Mouse (Mus musculus): ENCODE results near the gene Calhm5. TPM values are rescaled to one million over a fixed set of nuclear protein-coding genes. Genes with fewer than 3 reads are reported as not detected.

Calhm5 gene
- polyA plus RNA-seq, 1 experiment, result not detected

DNA sequence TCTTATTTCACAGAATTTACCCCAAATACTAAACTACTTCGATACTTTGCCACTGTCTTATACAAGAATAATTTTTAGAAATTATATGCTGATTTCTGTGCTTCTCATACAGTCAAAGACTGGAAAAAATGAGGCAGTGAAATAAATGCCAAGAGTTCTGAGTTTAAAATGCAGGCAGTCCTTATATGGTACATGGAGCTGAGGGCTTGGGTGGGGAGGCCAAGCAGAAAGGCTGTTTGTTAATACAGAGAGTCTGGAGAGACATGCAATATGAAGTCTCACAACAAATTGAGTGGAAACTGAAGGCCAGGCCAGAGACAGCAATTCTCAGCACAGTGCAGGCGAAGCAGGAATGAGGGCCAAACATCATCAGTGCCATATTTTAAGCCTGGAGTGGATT, 7.8 kb downstream of the Calhm5 start:
- Histone ChIP-seq H3K4me3 (replicated peaks) (no peak overlapping the region), H3K27me3 (ENCODE audit: control insufficient read depth) (no peaks in the 10 kb centered on the region), H3K36me3 (ENCODE audit: control insufficient read depth) (no peaks in the 10 kb centered on the region), H3K9me3 (ENCODE audit: control insufficient read depth, low read length) (no peaks in the 10 kb centered on the region), H3K4me1 (ENCODE audit: control insufficient read depth) (no peaks in the 10 kb centered on the region)
- TF ChIP-seq TAL1 (IDR thresholded peaks at IDR 0.05; ENCODE audit: low read length), result no peak
- no peak for TF ChIP-seq GATA1 (IDR thresholded peaks at IDR 0.05; ENCODE audit: low read length)

DNA sequence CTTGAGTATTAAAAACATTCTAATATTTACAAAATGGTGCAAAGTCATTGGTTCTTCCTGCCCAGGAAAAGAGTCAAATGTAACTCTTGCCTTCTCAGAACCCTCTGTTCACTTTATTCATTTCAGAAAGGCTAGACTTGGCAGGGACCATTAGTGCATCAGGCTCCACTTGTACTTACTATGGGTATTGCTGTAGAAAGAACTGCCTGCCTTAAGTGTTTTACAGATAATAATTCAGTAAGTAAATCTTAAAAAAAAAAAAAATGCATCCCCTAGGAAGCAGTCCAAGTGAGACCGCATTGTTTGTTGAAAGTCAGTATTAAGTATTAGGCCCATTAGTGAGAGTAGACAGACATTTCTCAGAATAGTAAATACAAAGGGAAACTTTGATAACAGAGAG, 9.8 kb downstream of the Calhm5 start:
- no peaks in the 10 kb centered on the region for H3K9me3 ChIP-seq (ENCODE audit: control insufficient read depth, low read length)
- H3K27me3 ChIP-seq (ENCODE audit: control insufficient read depth), result no peaks in the 10 kb centered on the region
- no peaks in the 10 kb centered on the region for H3K36me3 ChIP-seq (ENCODE audit: control insufficient read depth)
- no peak overlapping the region for H3K4me3 ChIP-seq (replicated peaks)
- TF ChIP-seq TAL1 (IDR thresholded peaks at IDR 0.05; ENCODE audit: low read length), result no peak
- TF ChIP-seq GATA1 (IDR thresholded peaks at IDR 0.05; ENCODE audit: low read length), result no peak
- H3K4me1 ChIP-seq (ENCODE audit: control insufficient read depth), result no peaks in the 10 kb centered on the region

DNA sequence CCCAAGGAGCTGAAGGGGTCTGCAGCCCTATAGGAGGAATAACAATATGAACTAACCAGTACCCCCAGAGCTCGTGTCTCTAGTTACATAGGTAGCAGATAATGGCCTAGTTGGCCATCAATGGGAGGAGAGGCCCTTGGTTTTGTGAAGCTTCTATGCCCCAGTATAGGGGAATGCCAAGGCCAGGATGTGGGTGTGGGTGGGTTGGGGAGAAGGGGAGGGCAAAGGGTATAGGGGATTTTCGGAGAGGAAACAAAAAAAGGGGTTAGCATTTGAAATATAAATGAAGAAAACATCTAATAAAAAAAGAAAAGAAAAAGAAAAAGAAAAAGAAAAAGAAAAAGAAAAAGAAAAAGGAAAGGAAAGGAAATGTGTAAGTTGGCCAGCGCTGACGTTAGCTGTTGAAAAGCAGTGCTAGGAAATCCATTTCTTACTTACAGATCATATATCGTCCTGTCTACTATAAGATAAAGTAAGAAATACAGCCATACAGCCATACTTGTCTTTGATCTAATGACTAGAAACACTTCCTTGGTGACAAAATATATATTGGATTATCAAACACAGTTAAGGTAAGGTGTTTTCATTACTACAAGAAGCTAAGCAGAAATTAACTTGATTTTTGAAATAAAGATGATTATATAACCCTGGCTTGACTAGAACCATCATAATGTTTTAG, 21.7 kb downstream of the Calhm5 start:
- no peaks in the 10 kb centered on the region for H3K36me3 ChIP-seq (ENCODE audit: control insufficient read depth)
- no peak for TF ChIP-seq TAL1 (IDR thresholded peaks at IDR 0.05; ENCODE audit: low read length)
- TF ChIP-seq GATA1 (IDR thresholded peaks at IDR 0.05; ENCODE audit: low read length), result no peak
- no peaks in the 10 kb centered on the region for H3K9me3 ChIP-seq (ENCODE audit: control insufficient read depth, low read length)
- no peak overlapping the region for H3K4me3 ChIP-seq (replicated peaks)
- H3K4me1 ChIP-seq (ENCODE audit: control insufficient read depth), result no peaks in the 10 kb centered on the region
- no peaks in the 10 kb centered on the region for H3K27me3 ChIP-seq (ENCODE audit: control insufficient read depth)

GRCm38 (mm10) chr10:34071650-34072049, 24.7 kb downstream of the Calhm5 start:
- no peak for TF ChIP-seq GATA1 (IDR thresholded peaks at IDR 0.05; ENCODE audit: low read length)
- TF ChIP-seq TAL1 (IDR thresholded peaks at IDR 0.05; ENCODE audit: low read length), result no peak
- no peaks in the 10 kb centered on the region for H3K9me3 ChIP-seq (ENCODE audit: control insufficient read depth, low read length)

GRCm38 (mm10) chr10:34070999-34071492, 25.3 kb downstream of the Calhm5 start:
- Histone ChIP-seq H3K36me3 (ENCODE audit: control insufficient read depth) (no peaks in the 10 kb centered on the region), H3K4me1 (ENCODE audit: control insufficient read depth) (no peaks in the 10 kb centered on the region), H3K9me3 (ENCODE audit: control insufficient read depth, low read length) (no peaks in the 10 kb centered on the region), H3K4me3 (replicated peaks) (no peak overlapping the region), H3K27me3 (ENCODE audit: control insufficient read depth) (no peaks in the 10 kb centered on the region)
- TF ChIP-seq TAL1 (IDR thresholded peaks at IDR 0.05; ENCODE audit: low read length), result no peak
- TF ChIP-seq GATA1 (IDR thresholded peaks at IDR 0.05; ENCODE audit: low read length), result no peak

More at GRCm38 (mm10) chr10:34071650-34072049, 24.7 kb downstream of the Calhm5 start:
- no peaks in the 10 kb centered on the region for H3K36me3 ChIP-seq (ENCODE audit: control insufficient read depth)
- no peak overlapping the region for H3K4me3 ChIP-seq (replicated peaks)
- H3K4me1 ChIP-seq (ENCODE audit: control insufficient read depth), result no peaks in the 10 kb centered on the region
- H3K27me3 ChIP-seq (ENCODE audit: control insufficient read depth), result no peaks in the 10 kb centered on the region

- TF ChIP-seq GATA1 (IDR thresholded peaks at IDR 0.05; ENCODE audit: low read length), result no peak
- TF ChIP-seq TAL1 (IDR thresholded peaks at IDR 0.05; ENCODE audit: low read length), result no peak
- H3K4me3 ChIP-seq (replicated peaks), result no peak overlapping the region
- no peaks in the 10 kb centered on the region for H3K4me1 ChIP-seq (ENCODE audit: control insufficient read depth)
- H3K36me3 ChIP-seq (ENCODE audit: control insufficient read depth), result no peaks in the 10 kb centered on the region
- no peaks in the 10 kb centered on the region for H3K9me3 ChIP-seq (ENCODE audit: control insufficient read depth, low read length)
- no peaks in the 10 kb centered on the region for H3K27me3 ChIP-seq (ENCODE audit: control insufficient read depth)
Measured at GRCm38 (mm10) chr10:34069606-34070005, 26.7 kb downstream of the Calhm5 start.

GRCm38 (mm10) chr10:34066591-34066990, 29.7 kb downstream of the Calhm5 start:
- Histone ChIP-seq H3K9me3 (ENCODE audit: control insufficient read depth, low read length) (no peaks in the 10 kb centered on the region), H3K36me3 (ENCODE audit: control insufficient read depth) (no peaks in the 10 kb centered on the region), H3K27me3 (ENCODE audit: control insufficient read depth) (no peaks in the 10 kb centered on the region), H3K4me1 (ENCODE audit: control insufficient read depth) (no peaks in the 10 kb centered on the region), H3K4me3 (replicated peaks) (no peak overlapping the region)
- TF ChIP-seq GATA1 (IDR thresholded peaks at IDR 0.05; ENCODE audit: low read length) (no peak), TAL1 (IDR thresholded peaks at IDR 0.05; ENCODE audit: low read length) (no peak)

- Histone ChIP-seq H3K27me3 (ENCODE audit: control insufficient read depth) (no peaks in the 10 kb centered on the region), H3K4me1 (ENCODE audit: control insufficient read depth) (no peaks in the 10 kb centered on the region), H3K4me3 (replicated peaks) (no peak overlapping the region), H3K36me3 (ENCODE audit: control insufficient read depth) (no peaks in the 10 kb centered on the region), H3K9me3 (ENCODE audit: control insufficient read depth, low read length) (no peaks in the 10 kb centered on the region)
- TF ChIP-seq GATA1 (IDR thresholded peaks at IDR 0.05; ENCODE audit: low read length), result no peak
- no peak for TF ChIP-seq TAL1 (IDR thresholded peaks at IDR 0.05; ENCODE audit: low read length)
Measured at GRCm38 (mm10) chr10:34053987-34054386, 42.3 kb downstream of the Calhm5 start.

- Histone ChIP-seq H3K36me3 (ENCODE audit: control insufficient read depth) (no peaks in the 10 kb centered on the region), H3K4me1 (ENCODE audit: control insufficient read depth) (no peaks in the 10 kb centered on the region), H3K4me3 (replicated peaks) (no peak within 1 kb of the TSS), H3K9me3 (ENCODE audit: control insufficient read depth, low read length) (no peaks in the 10 kb centered on the region), H3K27me3 (ENCODE audit: control insufficient read depth) (no peaks in the 10 kb centered on the region)
- TF ChIP-seq GATA1 (IDR thresholded peaks at IDR 0.05; ENCODE audit: low read length) (no peak), TAL1 (IDR thresholded peaks at IDR 0.05; ENCODE audit: low read length) (no peak)
Measured at GRCm38 (mm10) chr10:34044210-34044609, 52.1 kb downstream of the Calhm5 start, which contains the start of gene Calhm4. Calhm4 (minus strand) TSS chr10:34044310.

Other genes with a start within 250 kb of the Calhm5 start
- gene Sult3a1, start 238.8 kb downstream of the Calhm5 start, polyA plus RNA-seq (2012), result not detected in 2 replicates
- gene Rsph4a, start 191.4 kb downstream of the Calhm5 start, polyA plus RNA-seq (2012), result not detected in 2 replicates
- gene Zup1, start 145.2 kb downstream of the Calhm5 start, polyA plus RNA-seq (2012), result 0.05 and 0.23 TPM in 2 replicates
- 2.7 and 3.2 TPM in 2 replicates for gene Rwdd1, start 76.9 kb downstream of the Calhm5 start, polyA plus RNA-seq (2012)
- gene Trappc3l, start 58.9 kb downstream of the Calhm5 start, polyA plus RNA-seq (2012), result not detected in 2 replicates
- gene Calhm4, start 52.2 kb downstream of the Calhm5 start, polyA plus RNA-seq (2012), result not detected in 2 replicates
- 0.05 TPM in 1 of 2 replicates, not detected in the other for gene Calhm6, start 31.5 kb upstream of the Calhm5 start, polyA plus RNA-seq (2012)
- gene Dse, start 111.2 kb upstream of the Calhm5 start, polyA plus RNA-seq (2012), result 0.02 TPM in 1 of 2 replicates, not detected in the other
- 1.7 and 2.7 TPM in 2 replicates for gene Tspyl1, start 185.7 kb upstream of the Calhm5 start, polyA plus RNA-seq (2012)
- 0.03 TPM in 1 of 2 replicates, not detected in the other for gene Tspyl4, start 200.9 kb upstream of the Calhm5 start, polyA plus RNA-seq (2012)

Measured in erythroblast, embryonic 14.5 days (primary cell).